Mouse (Mus musculus) embryonic fibroblast, embryonic 13.5 days (primary cell): ENCODE measurements around the gene Tgfbr1.

Experiments
- CTCF ChIP-seq: IDR thresholded peaks from 2 replicates; pipeline ENCODE4 v1.5.1; 2011; ENCODE audit warnings: mild to moderate bottlenecking, control low read depth, low read length, moderate library complexity, borderline replicate concordance; ENCODE audit not compliant: insufficient read depth
- POLR2A ChIP-seq: IDR thresholded peaks from 2 replicates; pipeline ENCODE4 v1.6.1; 2011; ENCODE audit warnings: low read depth, mild to moderate bottlenecking, control low read depth, low read length, moderate library complexity

- TF ChIP-seq CTCF (no peak), POLR2A (no peak)
These were observed 47.3 kb downstream of the Tgfbr1 start for GRCm38 (mm10) chr4:47400314-47400713.
